8 mouse cellular contexts compared by ENCODE assay signal in the genomic region with DNA sequence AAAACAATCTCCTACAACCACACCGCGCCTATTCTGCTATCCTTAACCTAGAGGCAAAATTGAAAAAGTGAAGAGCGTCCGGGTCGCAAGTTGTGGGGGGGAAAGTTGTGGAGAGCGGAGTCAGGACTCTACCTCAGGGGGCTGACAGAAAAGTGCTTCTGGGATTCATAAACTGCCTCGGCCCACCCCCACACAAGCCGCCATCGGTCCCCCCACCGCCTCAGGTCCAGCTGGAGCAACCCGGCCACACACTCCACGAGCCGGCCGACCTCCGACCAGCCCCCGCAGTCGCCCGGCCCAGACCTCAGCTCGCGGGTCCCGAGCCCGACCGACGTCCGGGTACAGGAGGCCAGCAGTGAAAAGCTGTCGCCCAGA. TPM values are rescaled to one million over a fixed set of nuclear protein-coding genes. Genes with fewer than 3 reads are reported as not detected.
DNase-seq lines count a peak whose midpoint lies in the region; ATAC-seq and TF ChIP-seq lines count a peak whose summit lies in the region.

No protein-coding gene starts in this region.

- peaks cover 6% of the 10 kb centered on the region; the same call in 1 of the 2 replicates for H3K36me3 ChIP-seq in intestine, embryonic 14.5 days (ENCODE audit: control insufficient read depth, insufficient read depth, low read length)
- no peaks in the 10 kb centered on the region for H3K36me3 ChIP-seq in neural tube, embryonic 13.5 days

- no peak for TF ChIP-seq CTCF in left cerebral cortex, adult 2 months (IDR thresholded peaks at IDR 0.05)
- TF ChIP-seq CTCF in cortical plate, adult 2 months (IDR thresholded peaks at IDR 0.05; ENCODE audit: extremely low read depth, insufficient read depth, low read length), result no peak

- no peaks in the 10 kb centered on the region for H3K9me3 ChIP-seq in intestine, embryonic 14.5 days (ENCODE audit: control insufficient read depth, low read length)
- H3K9me3 ChIP-seq in neural tube, embryonic 13.5 days, result no peaks in the 10 kb centered on the region

- peak overlapping the region; percentile 68 for H3K9ac ChIP-seq in intestine, embryonic 14.5 days (ENCODE audit: low read length)
- peak overlapping the region; percentile 82 for H3K9ac ChIP-seq in neural tube, embryonic 13.5 days

- H3K27me3 ChIP-seq in intestine, embryonic 14.5 days (replicated peaks; ENCODE audit: control insufficient read depth, insufficient read depth, low read length), result no peaks in the 10 kb centered on the region
- no peaks in the 10 kb centered on the region for H3K27me3 ChIP-seq in neural tube, embryonic 13.5 days

- no peak for TF ChIP-seq POLR2A in cortical plate, adult 2 months (IDR thresholded peaks at IDR 0.05; ENCODE audit: extremely low read depth, insufficient read depth, low read length)

- peak; percentile 67 for ATAC-seq in intestine, embryonic 14.5 days (replicated peaks; ENCODE audit: low FRiP score, low TSS enrichment, low read depth)
- peak; percentile 70 for ATAC-seq in neural tube, embryonic 13.5 days (ENCODE audit: low read depth)

- no peak for DNase-seq in left cerebral cortex, adult 2 months (ENCODE audit: extremely low spot score in 1 of 2, low spot score in 2 of 2)
- DNase-seq in left cerebral cortex, adult 9 months (ENCODE audit: low spot score in 2 of 2), result no peak
- no peak for DNase-seq in intestine, embryonic 14.5 days (ENCODE audit: low spot score)
- DNase-seq in adrenal gland, postnatal 25 days, result no peak
- no peak for DNase-seq in frontal cortex, postnatal 25 days (ENCODE audit: low spot score in 2 of 2)
- no peak for DNase-seq in frontal cortex, postnatal 36 days (ENCODE audit: low spot score in 2 of 2)

- intact Hi-C loops in left cerebral cortex, adult 2 months (cut with DNase I), result loop anchor here (5.0 kb wide), 1 partner anchor 1036 kb away; a partner anchor contains a TSS

- H3K27ac ChIP-seq in left cerebral cortex, adult 2 months, result peak overlapping the region; percentile 88
- H3K27ac ChIP-seq in cortical plate, adult 2 months (ENCODE audit: insufficient read depth, low read length), result no peak overlapping the region
- peak overlapping the region; percentile 74; the same call in 1 of the 2 replicates for H3K27ac ChIP-seq in intestine, embryonic 14.5 days (ENCODE audit: low read depth)
- H3K27ac ChIP-seq in neural tube, embryonic 13.5 days (replicated peaks), result peak overlapping the region; percentile 79

- no peaks in the 10 kb centered on the region for H3K4me1 ChIP-seq in cortical plate, adult 2 months (ENCODE audit: control insufficient read depth, insufficient read depth, low read length)
- peaks cover 13% of the 10 kb centered on the region for H3K4me1 ChIP-seq in intestine, embryonic 14.5 days (replicated peaks; ENCODE audit: control insufficient read depth, insufficient read depth, low read length)
- H3K4me1 ChIP-seq in neural tube, embryonic 13.5 days (replicated peaks), result peaks cover 23% of the 10 kb centered on the region

- under 1% methylated on average over 26 of the region's 26 CpGs for WGBS in intestine, embryonic 14.5 days
- under 1% methylated on average over 26 of the region's 26 CpGs for WGBS in neural tube, embryonic 13.5 days

- H3K4me3 ChIP-seq in left cerebral cortex, adult 2 months, result peak overlapping the region; percentile 81
- H3K4me3 ChIP-seq in cortical plate, adult 2 months (ENCODE audit: insufficient read depth, low read length), result peak overlapping the region; percentile 67
- peak overlapping the region; percentile 61 for H3K4me3 ChIP-seq in intestine, embryonic 14.5 days (ENCODE audit: low read depth, low read length)
- H3K4me3 ChIP-seq in neural tube, embryonic 13.5 days, result peak overlapping the region; percentile 94

- H3K4me2 ChIP-seq in intestine, embryonic 14.5 days (ENCODE audit: low read length), result peak overlapping the region; percentile 71
- H3K4me2 ChIP-seq in neural tube, embryonic 13.5 days, result peak overlapping the region; percentile 67

RNA-seq across cellular contexts. Expression of a gene that starts 0.4 kb away (rescaled TPM):
- 10 to 100 TPM; 13.4 to 16.2 TPM for total RNA-seq in left cerebral cortex, adult 2 months (2021)
- polyA plus RNA-seq in cortical plate, adult 2 months (2012; rRNA removed), result 10.9 and 12.3 TPM in 2 replicates
- polyA plus RNA-seq in intestine, embryonic 14.5 days (2014; fragmentation: Nextera tagmentation; extraction: Ambion mirVana), result 24.4 and 26.8 TPM in 2 replicates
- polyA plus RNA-seq in neural tube, embryonic 13.5 days (2015; fragmentation: Nextera tagmentation; extraction: Ambion mirVana), result 15.5 and 20.2 TPM in 2 replicates
- total RNA-seq in adrenal gland, postnatal 25 days (2021), result 22.4 and 29.5 TPM in 2 replicates

RNA-seq across cellular contexts. Expression of a gene that starts 0.5 kb away (rescaled TPM):
- total RNA-seq in left cerebral cortex, adult 2 months (2021), result 10 to 100 TPM; 26.7 to 28.7 TPM
- 29.8 and 31.3 TPM in 2 replicates for polyA plus RNA-seq in cortical plate, adult 2 months (2012; rRNA removed)
- 38.7 and 40.5 TPM in 2 replicates for polyA plus RNA-seq in intestine, embryonic 14.5 days (2014; fragmentation: Nextera tagmentation; extraction: Ambion mirVana)
- polyA plus RNA-seq in neural tube, embryonic 13.5 days (2015; fragmentation: Nextera tagmentation; extraction: Ambion mirVana), result 56.2 TPM in 2 replicates
- total RNA-seq in adrenal gland, postnatal 25 days (2021), result 33.7 and 34.5 TPM in 2 replicates
